ENCODE assay signal across 24 mouse cellular contexts in genomic region chr15:87682410-87682809, GRCm38 (mm10).
"Had no signal": no experiment of that assay in that cellular context is flagged by ENCODE, and none has a peak within 500 bp of the region (broad histone marks: within the 10 kb centered on the region; RNA-seq: fewer than 3 reads in every experiment).

No protein-coding gene starts in this region.

- H3K27me3 ChIP-seq: limb, embryonic 13.5 days; liver, embryonic 12.5 days; liver, embryonic 15.5 days; lung, embryonic 15.5 days; megakaryocyte, embryonic 14.5 days; midbrain, embryonic 13.5 days; neural tube, embryonic 13.5 days had no signal

- H3K4me3 ChIP-seq: limb, embryonic 10.5 days; limb, embryonic 13.5 days; liver, embryonic 12.5 days; liver, embryonic 15.5 days; lung, embryonic 15.5 days; megakaryocyte, embryonic 14.5 days; midbrain, embryonic 10.5 days; midbrain, embryonic 13.5 days; myocyte; neural tube, embryonic 13.5 days had no signal

- DNase-seq: kidney, adult 2 months; kidney, postnatal 25 days; liver; lung, adult 18-20 months; lung, postnatal 10 days; lung, postnatal 36 days; retina, postnatal 1 day; right cerebral cortex, postnatal 4 days; thymus, adult 2 months; thymus, postnatal 14 days; thymus, postnatal 4 days had no signal

- ATAC-seq: intestine, embryonic 16.5 days; liver, embryonic 12.5 days; midbrain, embryonic 13.5 days; midbrain, embryonic 16.5 days had no signal

- H3K27ac ChIP-seq: limb, embryonic 10.5 days; limb, embryonic 13.5 days; liver, embryonic 12.5 days; liver, embryonic 15.5 days; lung, embryonic 15.5 days; midbrain, embryonic 10.5 days; midbrain, embryonic 13.5 days; neural tube, embryonic 13.5 days; stomach, postnatal 0 days had no signal

- H3K9ac ChIP-seq: limb, embryonic 13.5 days; liver, embryonic 12.5 days; liver, embryonic 15.5 days; lung, embryonic 15.5 days; midbrain, embryonic 13.5 days; neural tube, embryonic 13.5 days had no signal

- H3K4me1 ChIP-seq: liver, embryonic 12.5 days; liver, embryonic 15.5 days; lung, embryonic 15.5 days; megakaryocyte, embryonic 14.5 days had no signal

- H3K9me3 ChIP-seq: limb, embryonic 10.5 days; limb, embryonic 13.5 days; liver, embryonic 12.5 days; liver, embryonic 15.5 days; lung, embryonic 15.5 days; midbrain, embryonic 10.5 days; midbrain, embryonic 13.5 days; neural tube, embryonic 13.5 days had no signal

- H3K4me2 ChIP-seq: limb, embryonic 13.5 days; liver, embryonic 12.5 days; liver, embryonic 15.5 days; lung, embryonic 15.5 days; midbrain, embryonic 13.5 days; neural tube, embryonic 13.5 days had no signal

- H3K36me3 ChIP-seq: limb, embryonic 10.5 days; limb, embryonic 13.5 days; liver, embryonic 12.5 days; liver, embryonic 15.5 days; lung, embryonic 15.5 days had no signal
